Mouse (Mus musculus) intestine, embryonic 14.5 days (tissue): Measurements from ENCODE around the gene Pth1r. TPM values are rescaled to one million over a fixed set of nuclear protein-coding genes. Genes with fewer than 3 reads are reported as not detected.

Experiments
- ATAC-seq: fragments of 200-750 bp; cut with Nextera tagmentation; replicated peaks from 2 replicates; pipeline ENCODE4 v1.8.0; 2017; ENCODE audit warnings: low read depth, moderate number of reproducible peaks, moderate TSS enrichment, moderate library complexity; ENCODE audit not compliant: low FRiP score, low TSS enrichment
- DNase-seq: peaks from one replicate; pipeline ENCODE4 v3.0.0-alpha.2; 2018; ENCODE audit warnings: low spot score
- H3K27ac ChIP-seq: fragments of 300-500 bp; sonication (generic); 2 replicates; pipeline ENCODE4 v1.5.1; 2014; ENCODE audit warnings: low read depth, mild to moderate bottlenecking, control low read depth
- H3K27me3 ChIP-seq: fragments of 300-500 bp; sonication (generic); replicated peaks from 2 replicates; pipeline ENCODE4 v1.6.1; 2014; ENCODE audit warnings: low read length, control low read depth; ENCODE audit not compliant: control insufficient read depth, insufficient read depth
- H3K36me3 ChIP-seq: fragments of 300-500 bp; sonication (generic); 2 replicates; pipeline ENCODE4 v1.6.1; 2014; ENCODE audit warnings: low read length, control low read depth; ENCODE audit not compliant: control insufficient read depth, insufficient read depth
- H3K4me1 ChIP-seq: fragments of 300-500 bp; sonication (generic); replicated peaks from 2 replicates; pipeline ENCODE4 v1.6.1; 2014; ENCODE audit warnings: low read length, control low read depth, mixed read lengths; ENCODE audit not compliant: control insufficient read depth, insufficient read depth
- H3K4me2 ChIP-seq: fragments of 300-500 bp; sonication (generic); 2 replicates; pipeline ENCODE4 v1.6.1; 2014; ENCODE audit warnings: low read length
- H3K4me3 ChIP-seq: fragments of 300-500 bp; sonication (generic); 2 replicates; pipeline ENCODE4 v1.5.1; 2014; ENCODE audit warnings: low read depth, low read length, control low read depth, mixed read lengths
- H3K9ac ChIP-seq: fragments of 300-500 bp; sonication (generic); 2 replicates; pipeline ENCODE4 v1.6.1; 2014; ENCODE audit warnings: mild to moderate bottlenecking, low read length
- H3K9me3 ChIP-seq: fragments of 300-500 bp; sonication (generic); 2 replicates; pipeline ENCODE4 v1.6.1; 2016; ENCODE audit warnings: low read length, control low read depth; ENCODE audit not compliant: control insufficient read depth
- WGBS: fragments of 180-500 bp; shearing (Covaris S2); extraction: QIAGEN DNeasy Blood & Tissue Kit; methylation state at CpG from one replicate; pipeline ENCODE4 v1.1.7; 2014; 5-methylcytosine and 5-hydroxymethylcytosine counted together
- polyA plus RNA-seq: library from polyadenylated mRNA; unstranded; fragments of >200 nt; fragmentation: Nextera tagmentation; extraction: Ambion mirVana; gene quantifications from 2 replicates; pipeline ENCODE4 v1.2.1, GENCODE M21; 2014

The Pth1r gene
- polyA plus RNA-seq, 1 experiment from 2014 or later = 25.7 TPM

GRCm38 (mm10) chr9:110703951-110704350 lies 43.0 kb downstream of the Pth1r start:
- DNase-seq = no peak
- Histone ChIP-seq H3K27me3 (no peaks in the 10 kb centered on the region), H3K9me3 (no peaks in the 10 kb centered on the region), H3K9ac (no peak overlapping the region), H3K36me3 (peaks cover 12% of the 10 kb centered on the region), H3K27ac (no peak overlapping the region), H3K4me2 (no peak overlapping the region), H3K4me1 (no peaks in the 10 kb centered on the region), H3K4me3 (no peak overlapping the region)
- no peak for ATAC-seq
- 65% methylated on average over 6 of the region's 6 CpGs for WGBS

- Histone ChIP-seq H3K4me1 (no peaks in the 10 kb centered on the region), H3K4me3 (no peak overlapping the region), H3K9me3 (no peaks in the 10 kb centered on the region), H3K27me3 (no peaks in the 10 kb centered on the region), H3K36me3 (peaks cover 12% of the 10 kb centered on the region; the same call in 1 of the 2 replicates), H3K4me2 (no peak overlapping the region), H3K27ac (no peak overlapping the region), H3K9ac (no peak overlapping the region)
- DNase-seq (no peak), ATAC-seq (no peak)
- WGBS = 83% methylated on average over 1 of the region's 1 CpGs
These were observed 44.1 kb downstream of the Pth1r start for GRCm38 (mm10) chr9:110702848-110703247.

- H3K36me3 ChIP-seq = peaks cover 12% of the 10 kb centered on the region; the same call in 1 of the 2 replicates
- DNase-seq (no peak), ATAC-seq (no peak)
- no peak overlapping the region for H3K27ac ChIP-seq
- 80% methylated on average over 11 of the region's 12 CpGs for WGBS
- H3K9ac ChIP-seq = no peak overlapping the region
- H3K4me3 ChIP-seq = no peak overlapping the region
- no peaks in the 10 kb centered on the region for H3K9me3 ChIP-seq
- H3K4me1 ChIP-seq = no peaks in the 10 kb centered on the region
- no peaks in the 10 kb centered on the region for H3K27me3 ChIP-seq
- H3K4me2 ChIP-seq = no peak overlapping the region
These were observed 45.6 kb downstream of the Pth1r start for GRCm38 (mm10) chr9:110701114-110702032.

- ATAC-seq (no peak; the same call in 1 of the 2 replicates), DNase-seq (no peak)
- H3K4me2 ChIP-seq = no peak overlapping the region
- no peaks in the 10 kb centered on the region for H3K4me1 ChIP-seq
- no peak overlapping the region for H3K27ac ChIP-seq
- WGBS = 80% methylated on average over 3 of the region's 3 CpGs
- no peaks in the 10 kb centered on the region for H3K9me3 ChIP-seq
- H3K27me3 ChIP-seq = no peaks in the 10 kb centered on the region
- H3K36me3 ChIP-seq = peaks cover 10% of the 10 kb centered on the region; the same call in 1 of the 2 replicates
- no peak overlapping the region for H3K9ac ChIP-seq
- H3K4me3 ChIP-seq = no peak overlapping the region
These were observed 47.4 kb downstream of the Pth1r start for GRCm38 (mm10) chr9:110699574-110699973.

- Histone ChIP-seq H3K27ac (no peak overlapping the region), H3K27me3 (no peaks in the 10 kb centered on the region), H3K9me3 (no peaks in the 10 kb centered on the region), H3K4me2 (no peak overlapping the region), H3K36me3 (peaks cover 9% of the 10 kb centered on the region; the same call in 1 of the 2 replicates), H3K9ac (no peak overlapping the region), H3K4me1 (no peaks in the 10 kb centered on the region), H3K4me3 (no peak overlapping the region)
- DNase-seq = no peak
- no peak for ATAC-seq
- 87% methylated on average over 3 of the region's 3 CpGs for WGBS
These were observed 49.5 kb downstream of the Pth1r start for GRCm38 (mm10) chr9:110697465-110697864.

- Histone ChIP-seq H3K27me3 (no peaks in the 10 kb centered on the region), H3K9me3 (no peaks in the 10 kb centered on the region), H3K27ac (no peak overlapping the region), H3K4me3 (no peak overlapping the region), H3K4me2 (no peak overlapping the region), H3K4me1 (no peaks in the 10 kb centered on the region), H3K36me3 (peaks cover 3% of the 10 kb centered on the region; the same call in 1 of the 2 replicates), H3K9ac (no peak overlapping the region)
- ATAC-seq = no peak
- no peak for DNase-seq
- WGBS = 97% methylated on average over 5 of the region's 5 CpGs
These were observed 50.5 kb downstream of the Pth1r start for GRCm38 (mm10) chr9:110696427-110696826.

GRCm38 (mm10) chr9:110695165-110695755 lies 51.7 kb downstream of the Pth1r start:
- no peak for DNase-seq
- Histone ChIP-seq H3K36me3 (peaks cover 3% of the 10 kb centered on the region; the same call in 1 of the 2 replicates), H3K4me2 (no peak overlapping the region), H3K9me3 (no peaks in the 10 kb centered on the region), H3K27ac (no peak overlapping the region), H3K4me3 (no peak overlapping the region), H3K4me1 (0 out of 2 replicates have a peak, but pooled peaks cover under 1% of the 10 kb centered on the region), H3K9ac (no peak overlapping the region), H3K27me3 (no peaks in the 10 kb centered on the region)
- WGBS = 82% methylated on average over 4 of the region's 4 CpGs
- ATAC-seq = no peak

- H3K27ac ChIP-seq = peak overlapping the region; percentile 34; the same call in 1 of the 2 replicates
- no peaks in the 10 kb centered on the region for H3K27me3 ChIP-seq
- H3K4me1 ChIP-seq = peaks cover 13% of the 10 kb centered on the region; the same call in 1 of the 2 replicates
- WGBS = 72% methylated on average over 8 of the region's 8 CpGs
- H3K9ac ChIP-seq = no peak overlapping the region
- H3K4me2 ChIP-seq = 0 out of 2 replicates have a peak overlapping the region, but pooled peaks have one; percentile 3
- ATAC-seq (peak; percentile 73), DNase-seq (peak; percentile 60)
- no peaks in the 10 kb centered on the region for H3K9me3 ChIP-seq
- no peak overlapping the region for H3K4me3 ChIP-seq
- H3K36me3 ChIP-seq = peaks cover 3% of the 10 kb centered on the region; the same call in 1 of the 2 replicates
These were observed 57.6 kb downstream of the Pth1r start for GRCm38 (mm10) chr9:110689261-110689779.
